Mouse (Mus musculus) stomach, postnatal 0 days (tissue): ENCODE measurements at regions not wholly inside any gene's neighbourhood (a gene's known extent, or its start where the extent isn't known, plus 50 kb on each side); places are given as distances from the start of the nearest gene placed in this dataset.
A peak's percentile ranks its signal among the peaks of the same experiment; 100 is the strongest.

Source experiments
- ATAC-seq: fragments of 200-750 bp; cut with Nextera tagmentation; 2 replicates; pipeline ENCODE4 v1.8.0; 2017; ENCODE audit not compliant: low FRiP score, low TSS enrichment
- DNase-seq: peaks from one replicate; pipeline ENCODE4 v3.0.0-alpha.2; 2016; ENCODE audit warnings: low spot score
- H3K27ac ChIP-seq: fragments of 300-500 bp; sonication (generic); replicated peaks from 2 replicates; pipeline ENCODE4 v1.5.1; 2014; ENCODE audit warnings: mild to moderate bottlenecking, control low read depth
- H3K27me3 ChIP-seq: fragments of 300-500 bp; sonication (generic); 2 replicates; pipeline ENCODE4 v1.6.1; 2014; ENCODE audit warnings: low read length; ENCODE audit not compliant: control insufficient read depth, insufficient read depth
- H3K36me3 ChIP-seq: fragments of 300-500 bp; sonication (generic); 2 replicates; pipeline ENCODE4 v1.6.1; 2014; ENCODE audit warnings: low read length, mixed read lengths; ENCODE audit not compliant: control insufficient read depth, insufficient read depth
- H3K4me1 ChIP-seq: fragments of 300-500 bp; sonication (generic); replicated peaks from 2 replicates; pipeline ENCODE4 v1.6.1; 2014; ENCODE audit warnings: antibody characterized with exemption; ENCODE audit not compliant: control insufficient read depth, insufficient read depth
- H3K4me2 ChIP-seq: fragments of 300-500 bp; sonication (generic); replicated peaks from 2 replicates; pipeline ENCODE4 v1.6.1; 2014; ENCODE audit warnings: low read depth, mild to moderate bottlenecking, control low read depth, moderate library complexity
- H3K4me3 ChIP-seq: fragments of 300-500 bp; sonication (generic); 2 replicates; pipeline ENCODE4 v1.5.1; 2014; ENCODE audit warnings: low read depth, low read length, control low read depth
- H3K9ac ChIP-seq: fragments of 300-500 bp; sonication (generic); 2 replicates; pipeline ENCODE4 v1.6.1; 2014; ENCODE audit warnings: mild to moderate bottlenecking, low read length, control low read depth, mixed read lengths
- H3K9me3 ChIP-seq: fragments of 300-500 bp; sonication (generic); 2 replicates; pipeline ENCODE4 v1.6.1; 2016; ENCODE audit warnings: low read length; ENCODE audit not compliant: control insufficient read depth
- CTCF ChIP-seq: IDR thresholded peaks from 2 replicates; pipeline ENCODE4 v1.5.1; 2016; ENCODE audit warnings: antibody characterized with exemption, low read depth, mild to moderate bottlenecking, moderate library complexity
- EP300 ChIP-seq: optimal IDR thresholded peaks from 2 replicates; pipeline ENCODE3; 2016; ENCODE audit warnings: antibody characterized with exemption
- whole genome bisulfite sequencing: fragments of 180-500 bp; shearing (Covaris S2); extraction: QIAGEN DNeasy Blood & Tissue Kit; methylation state at CpG from one replicate; pipeline ENCODE4 v1.1.7; 2014; 5-methylcytosine and 5-hydroxymethylcytosine counted together

GRCm38 (mm10) chr3:37984706-37985105 is 260.4 kb upstream of the Gm5148 start:
- H3K4me3 ChIP-seq: no peak overlapping the region
- no peaks in the 10 kb centered on the region for H3K27me3 ChIP-seq
- H3K9me3 ChIP-seq: no peaks in the 10 kb centered on the region
- no peak overlapping the region for H3K27ac ChIP-seq
- DNase-seq (no peak), ATAC-seq (no peak)
- no peaks in the 10 kb centered on the region for H3K4me1 ChIP-seq
- TF ChIP-seq CTCF (no peak), EP300 (no peak)
- H3K9ac ChIP-seq: no peak overlapping the region
- H3K4me2 ChIP-seq: no peak overlapping the region
- no peaks in the 10 kb centered on the region for H3K36me3 ChIP-seq
- 81% methylated on average over 9 of the region's 9 CpGs for WGBS

GRCm38 (mm10) chr3:37981481-37982180 is 257.3 kb upstream of the Gm5148 start:
- H3K27ac ChIP-seq: no peak overlapping the region
- H3K27me3 ChIP-seq: no peaks in the 10 kb centered on the region
- 76% methylated on average over 7 of the region's 7 CpGs for WGBS
- no peak overlapping the region for H3K4me3 ChIP-seq
- ATAC-seq (no peak), DNase-seq (no peak)
- no peak overlapping the region for H3K9ac ChIP-seq
- H3K4me2 ChIP-seq: no peak overlapping the region
- no peaks in the 10 kb centered on the region for H3K9me3 ChIP-seq
- H3K4me1 ChIP-seq: no peaks in the 10 kb centered on the region
- H3K36me3 ChIP-seq: no peaks in the 10 kb centered on the region
- TF ChIP-seq EP300 (no peak), CTCF (no peak)

- no peaks in the 10 kb centered on the region for H3K36me3 ChIP-seq
- TF ChIP-seq EP300: no peak
- peak; percentile 53 for TF ChIP-seq CTCF
- H3K9ac ChIP-seq: no peak overlapping the region
- no peaks in the 10 kb centered on the region; the same call in 1 of the 2 replicates for H3K4me1 ChIP-seq
- WGBS: 64% methylated on average over 5 of the region's 5 CpGs
- DNase-seq (no peak), ATAC-seq (no peak)
- H3K4me2 ChIP-seq: no peak overlapping the region
- no peaks in the 10 kb centered on the region for H3K9me3 ChIP-seq
- H3K4me3 ChIP-seq: no peak overlapping the region
- H3K27me3 ChIP-seq: no peaks in the 10 kb centered on the region
- H3K27ac ChIP-seq: no peak overlapping the region
These were observed 255.6 kb upstream of the Gm5148 start for GRCm38 (mm10) chr3:37979871-37980270.

GRCm38 (mm10) chr3:37978481-37978880 is 254.2 kb upstream of the Gm5148 start:
- 0 out of 2 replicates have a peak overlapping the region, but pooled peaks have one; percentile 49 for H3K27ac ChIP-seq
- peak overlapping the region; percentile 32; the same call in 1 of the 2 replicates for H3K4me2 ChIP-seq
- DNase-seq: peak; percentile 65

GRCm38 (mm10) chr3:37977453-37977852 is 253.2 kb upstream of the Gm5148 start:
- Histone ChIP-seq H3K4me3 (no peak overlapping the region), H3K27me3 (no peaks in the 10 kb centered on the region), H3K4me2 (no peak overlapping the region), H3K9ac (no peak overlapping the region), H3K27ac (peak overlapping the region; percentile 49; the same call in 1 of the 2 replicates), H3K4me1 (no peaks in the 10 kb centered on the region; the same call in 1 of the 2 replicates), H3K36me3 (no peaks in the 10 kb centered on the region), H3K9me3 (no peaks in the 10 kb centered on the region)
- ATAC-seq (no peak), DNase-seq (no peak)
- TF ChIP-seq EP300 (no peak), CTCF (peak; percentile 35)
- WGBS: 63% methylated on average over 3 of the region's 3 CpGs

More at GRCm38 (mm10) chr3:37978481-37978880, 254.2 kb upstream of the Gm5148 start:
- Histone ChIP-seq H3K9me3 (no peaks in the 10 kb centered on the region), H3K27me3 (no peaks in the 10 kb centered on the region), H3K4me1 (no peaks in the 10 kb centered on the region; the same call in 1 of the 2 replicates), H3K36me3 (no peaks in the 10 kb centered on the region), H3K4me3 (no peak overlapping the region), H3K9ac (no peak overlapping the region)
- TF ChIP-seq CTCF (no peak), EP300 (peak; percentile 83)
- peak; percentile 86 for ATAC-seq
- WGBS: 8% methylated on average over 6 of the region's 6 CpGs

GRCm38 (mm10) chr3:37976566-37976965 is 252.3 kb upstream of the Gm5148 start:
- Histone ChIP-seq H3K27ac (no peak overlapping the region; the same call in 1 of the 2 replicates), H3K36me3 (no peaks in the 10 kb centered on the region), H3K4me3 (no peak overlapping the region), H3K27me3 (no peaks in the 10 kb centered on the region), H3K9me3 (no peaks in the 10 kb centered on the region), H3K9ac (no peak overlapping the region), H3K4me2 (peak overlapping the region; percentile 38), H3K4me1 (no peaks in the 10 kb centered on the region; the same call in 1 of the 2 replicates)
- WGBS: 20% methylated on average over 13 of the region's 13 CpGs
- TF ChIP-seq CTCF (no peak), EP300 (no peak)
- DNase-seq (peak; percentile 24), ATAC-seq (no peak)
